Mouse (Mus musculus) frontal cortex, adult (tissue): Measurements from ENCODE around the gene Tmub2.
A peak's percentile ranks its signal among the peaks of the same experiment; 100 is the strongest.

ENCODE experiments used
- ATAC-seq: cut with Nextera tagmentation; 2 replicates; pipeline ENCODE4 v1.9.2; 2017; ENCODE audit warnings: mild to moderate bottlenecking, moderate library complexity, mixed read lengths; ENCODE audit not compliant: low TSS enrichment

Tmub2 gene

GRCm38 (mm10) chr11:102284501-102285094 is at the start of gene Tmub2:
Gene Tmub2, plus strand, starts transcription at chr11:102284931.
- ATAC-seq = peak; percentile 89

GRCm38 (mm10) chr11:102236022-102236421 is 48.7 kb upstream of the Tmub2 start:
- ATAC-seq = no peak

GRCm38 (mm10) chr11:102240636-102241035 is 44.1 kb upstream of the Tmub2 start:
- no peak for ATAC-seq

GRCm38 (mm10) chr11:102241246-102241645 is 43.5 kb upstream of the Tmub2 start:
- no peak for ATAC-seq

- ATAC-seq = no peak
Observed at GRCm38 (mm10) chr11:102241874-102242273, 42.9 kb upstream of the Tmub2 start.

- peak; percentile 91 for ATAC-seq
Observed at GRCm38 (mm10) chr11:102244926-102245449, 39.7 kb upstream of the Tmub2 start.

- no peak for ATAC-seq
Observed at GRCm38 (mm10) chr11:102245581-102246272, 39.0 kb upstream of the Tmub2 start.

- ATAC-seq = no peak
Observed at GRCm38 (mm10) chr11:102246273-102246635, 38.5 kb upstream of the Tmub2 start.

GRCm38 (mm10) chr11:102246871-102247270 is 37.9 kb upstream of the Tmub2 start:
- ATAC-seq = no peak

- peak; percentile 42; the same call in 1 of the 2 replicates for ATAC-seq
Observed at GRCm38 (mm10) chr11:102248630-102249230, 36.0 kb upstream of the Tmub2 start, which contains the start of gene BC030867. Gene BC030867, plus strand, starts transcription at chr11:102248882.

- ATAC-seq = no peak
Observed at GRCm38 (mm10) chr11:102249351-102250090, 35.2 kb upstream of the Tmub2 start.

- peak; percentile 23; the same call in 1 of the 2 replicates for ATAC-seq
Observed at GRCm38 (mm10) chr11:102257514-102257913, 27.2 kb upstream of the Tmub2 start.

- ATAC-seq = no peak
Observed at GRCm38 (mm10) chr11:102258095-102258494, 26.6 kb upstream of the Tmub2 start.

GRCm38 (mm10) chr11:102258521-102258920 is 26.2 kb upstream of the Tmub2 start:
- no peak for ATAC-seq

- no peak for ATAC-seq
Observed at GRCm38 (mm10) chr11:102263211-102263610, 21.5 kb upstream of the Tmub2 start.

- no peak for ATAC-seq
Observed at GRCm38 (mm10) chr11:102265816-102266215, 18.9 kb upstream of the Tmub2 start.

- ATAC-seq = no peak
Observed at GRCm38 (mm10) chr11:102266631-102267355, 17.9 kb upstream of the Tmub2 start.

- ATAC-seq = peak; percentile 91
Observed at GRCm38 (mm10) chr11:102267480-102267879, 17.3 kb upstream of the Tmub2 start.

GRCm38 (mm10) chr11:102268520-102269244 is 16.0 kb upstream of the Tmub2 start, which contains the start of gene Asb16:
Gene Asb16, plus strand, starts transcription at chr11:102268743.
- no peak for ATAC-seq

GRCm38 (mm10) chr11:102276411-102276915 is 8.3 kb upstream of the Tmub2 start:
- peak; percentile 52; the same call in 1 of the 2 replicates for ATAC-seq
